Comparison of ENCODE assay signal across 22 mouse cellular contexts in genomic region chr3:97230631-97231404, GRCm38 (mm10).
DNase-seq lines count a peak whose midpoint lies in the region; ATAC-seq and TF ChIP-seq lines count a peak whose summit lies in the region.
"Had no signal": no experiment of that assay in that cellular context is flagged by ENCODE, and none has a peak within 500 bp of the region (broad histone marks: within the 10 kb centered on the region; RNA-seq: fewer than 3 reads in every experiment).

No protein-coding gene starts in this region.

- H3K27me3 ChIP-seq in midbrain, postnatal 0 days (ENCODE audit: insufficient read depth, low read length) = no peaks in the 10 kb centered on the region
- no peaks in the 10 kb centered on the region for H3K27me3 ChIP-seq in midbrain, embryonic 14.5 days (ENCODE audit: control insufficient read depth, insufficient read depth, low read length)
- no peaks in the 10 kb centered on the region for H3K27me3 ChIP-seq in stomach, postnatal 0 days (ENCODE audit: control insufficient read depth, insufficient read depth, low read length)
- no peaks in the 10 kb centered on the region for H3K27me3 ChIP-seq in heart, embryonic 11.5 days (ENCODE audit: control insufficient read depth, insufficient read depth, low read length)
- H3K27me3 ChIP-seq: embryonic facial prominence, embryonic 13.5 days; forebrain, embryonic 15.5 days; hindbrain, embryonic 12.5 days; limb, embryonic 12.5 days; neural tube, embryonic 13.5 days had no signal

- no peak overlapping the region for H3K4me2 ChIP-seq in midbrain, postnatal 0 days (ENCODE audit: low read depth, low read length, poor library complexity, severe bottlenecking)
- H3K4me2 ChIP-seq in midbrain, embryonic 14.5 days (ENCODE audit: low read length) = no peak overlapping the region
- H3K4me2 ChIP-seq in stomach, postnatal 0 days (replicated peaks; ENCODE audit: low read depth) = no peak overlapping the region
- no peak overlapping the region for H3K4me2 ChIP-seq in heart, embryonic 11.5 days
- H3K4me2 ChIP-seq: embryonic facial prominence, embryonic 13.5 days; forebrain, embryonic 15.5 days; hindbrain, embryonic 12.5 days; limb, embryonic 12.5 days; liver, embryonic 15.5 days; neural tube, embryonic 13.5 days had no signal

- H3K4me1 ChIP-seq in midbrain, postnatal 0 days (ENCODE audit: insufficient read depth, low read length) = peaks cover 4% of the 10 kb centered on the region; the same call in 1 of the 2 replicates
- H3K4me1 ChIP-seq in midbrain, embryonic 14.5 days (ENCODE audit: control insufficient read depth, insufficient read depth, low read length) = peaks cover 9% of the 10 kb centered on the region
- H3K4me1 ChIP-seq in stomach, postnatal 0 days (replicated peaks; ENCODE audit: control insufficient read depth, insufficient read depth) = peaks cover 6% of the 10 kb centered on the region
- peaks cover 26% of the 10 kb centered on the region for H3K4me1 ChIP-seq in heart, embryonic 11.5 days (ENCODE audit: control insufficient read depth, insufficient read depth, low read length)

- no peaks in the 10 kb centered on the region for H3K36me3 ChIP-seq in midbrain, postnatal 0 days (ENCODE audit: insufficient read depth, low read length)
- H3K36me3 ChIP-seq in midbrain, embryonic 14.5 days (ENCODE audit: control insufficient read depth, insufficient read depth, low read length) = no peaks in the 10 kb centered on the region
- no peaks in the 10 kb centered on the region for H3K36me3 ChIP-seq in stomach, postnatal 0 days (ENCODE audit: control insufficient read depth, insufficient read depth, low read length)
- no peaks in the 10 kb centered on the region; the same call in 1 of the 2 replicates for H3K36me3 ChIP-seq in heart, embryonic 11.5 days (ENCODE audit: control insufficient read depth, insufficient read depth, low read length)
- H3K36me3 ChIP-seq: forebrain, embryonic 15.5 days; hindbrain, embryonic 12.5 days; liver, embryonic 15.5 days; neural tube, embryonic 13.5 days had no signal

- peak; percentile 60 for TF ChIP-seq CTCF in layer of hippocampus, adult 2 months (conservative IDR thresholded peaks at IDR 0.05)
- TF ChIP-seq CTCF in midbrain, postnatal 0 days (IDR thresholded peaks at IDR 0.05) = peak; percentile 52
- peak; percentile 51 for TF ChIP-seq CTCF in stomach, postnatal 0 days (IDR thresholded peaks at IDR 0.05; ENCODE audit: low read depth)

- 96% methylated on average over 5 of the region's 5 CpGs for WGBS in midbrain, postnatal 0 days
- WGBS in midbrain, embryonic 14.5 days = 98% methylated on average over 5 of the region's 5 CpGs
- WGBS in stomach, postnatal 0 days = 96% methylated on average over 5 of the region's 5 CpGs
- WGBS in heart, embryonic 11.5 days (ENCODE audit: insufficient replicate concordance) = 91% methylated on average over 5 of the region's 5 CpGs

- ATAC-seq in CD4-positive, CD25-positive, alpha-beta regulatory T cell, adult 4 months = no peak
- ATAC-seq in midbrain, postnatal 0 days (ENCODE audit: low FRiP score) = no peak
- no peak for ATAC-seq in midbrain, embryonic 14.5 days (ENCODE audit: low FRiP score, low TSS enrichment)
- no peak for ATAC-seq in stomach, postnatal 0 days (ENCODE audit: low FRiP score, low TSS enrichment)
- no peak for ATAC-seq in heart, embryonic 11.5 days (replicated peaks; ENCODE audit: insufficient number of reproducible peaks, low FRiP score, low TSS enrichment)
- ATAC-seq: activated CD4-positive, CD25-positive, alpha-beta regulatory T cell, adult 4 months; forebrain, embryonic 15.5 days had no signal

- no peak for TF ChIP-seq EP300 in stomach, postnatal 0 days (optimal IDR thresholded peaks at IDR 0.05)

- H3K4me3 ChIP-seq in layer of hippocampus, adult 2 months = no peak overlapping the region
- H3K4me3 ChIP-seq in midbrain, postnatal 0 days (ENCODE audit: low read depth, low read length) = no peak overlapping the region
- H3K4me3 ChIP-seq in midbrain, embryonic 14.5 days (replicated peaks; ENCODE audit: low read depth, low read length) = no peak overlapping the region
- H3K4me3 ChIP-seq in stomach, postnatal 0 days (ENCODE audit: low read depth, low read length) = no peak overlapping the region
- H3K4me3 ChIP-seq in heart, embryonic 11.5 days (ENCODE audit: low read depth, low read length) = no peak overlapping the region
- H3K4me3 ChIP-seq: embryonic facial prominence, embryonic 13.5 days; forebrain, embryonic 15.5 days; hindbrain, embryonic 12.5 days; limb, embryonic 12.5 days; liver, embryonic 15.5 days; midbrain, embryonic 10.5 days; neural tube, embryonic 13.5 days had no signal

- H3K9me3 ChIP-seq in midbrain, postnatal 0 days (ENCODE audit: low read length) = no peaks in the 10 kb centered on the region
- no peaks in the 10 kb centered on the region for H3K9me3 ChIP-seq in midbrain, embryonic 14.5 days (ENCODE audit: control insufficient read depth, low read length)
- H3K9me3 ChIP-seq in stomach, postnatal 0 days (ENCODE audit: control insufficient read depth, low read length) = no peaks in the 10 kb centered on the region
- H3K9me3 ChIP-seq in heart, embryonic 11.5 days (replicated peaks; ENCODE audit: control insufficient read depth, low read length) = no peaks in the 10 kb centered on the region
- H3K9me3 ChIP-seq: embryonic facial prominence, embryonic 13.5 days; forebrain, embryonic 15.5 days; hindbrain, embryonic 12.5 days; limb, embryonic 12.5 days; liver, embryonic 15.5 days; neural tube, embryonic 13.5 days had no signal

- peak overlapping the region; percentile 56; the same call in 1 of the 2 replicates for H3K27ac ChIP-seq in layer of hippocampus, adult 2 months
- no peak overlapping the region for H3K27ac ChIP-seq in midbrain, postnatal 0 days (ENCODE audit: low read depth, low read length)
- no peak overlapping the region for H3K27ac ChIP-seq in midbrain, embryonic 14.5 days (replicated peaks; ENCODE audit: low read depth, low read length)
- no peak overlapping the region for H3K27ac ChIP-seq in stomach, postnatal 0 days (replicated peaks)
- H3K27ac ChIP-seq in heart, embryonic 11.5 days (ENCODE audit: low read depth, low read length) = no peak overlapping the region
- H3K27ac ChIP-seq: embryonic facial prominence, embryonic 13.5 days; forebrain, embryonic 15.5 days; hindbrain, embryonic 12.5 days; liver, embryonic 15.5 days; midbrain, embryonic 10.5 days; neural tube, embryonic 13.5 days had no signal

- no peak overlapping the region for H3K9ac ChIP-seq in midbrain, postnatal 0 days (replicated peaks; ENCODE audit: low read length, poor library complexity, severe bottlenecking)
- H3K9ac ChIP-seq in midbrain, embryonic 14.5 days (replicated peaks; ENCODE audit: low read length) = no peak overlapping the region
- no peak overlapping the region for H3K9ac ChIP-seq in stomach, postnatal 0 days (ENCODE audit: low read length)
- no peak overlapping the region for H3K9ac ChIP-seq in heart, embryonic 11.5 days (ENCODE audit: low read depth, low read length)
- H3K9ac ChIP-seq: embryonic facial prominence, embryonic 13.5 days; forebrain, embryonic 15.5 days; hindbrain, embryonic 12.5 days; limb, embryonic 12.5 days; liver, embryonic 15.5 days; neural tube, embryonic 13.5 days had no signal

- DNase-seq in CD4-positive, CD25-positive, alpha-beta regulatory T cell, adult 2 months (ENCODE audit: low read depth, low spot score) = peak; percentile 19
- DNase-seq in layer of hippocampus, adult 2 months (ENCODE audit: low spot score in 2 of 2) = no peak
- no peak for DNase-seq in layer of hippocampus, adult 11-12 months (ENCODE audit: low spot score)
- DNase-seq in midbrain, postnatal 0 days (ENCODE audit: low spot score) = no peak
- no peak for DNase-seq in midbrain, embryonic 14.5 days
- no peak for DNase-seq in stomach, postnatal 0 days (ENCODE audit: low spot score)
- DNase-seq: adrenal gland, postnatal 10 days; gastrocnemius, postnatal 36 days; kidney, adult 11 months; kidney, postnatal 14 days; lung, postnatal 36 days; thymus, postnatal 36 days had no signal
